10 mouse cellular contexts compared by ENCODE assay signal in genomic region chr10:76201978-76202377, GRCm38 (mm10). TPM values are rescaled to one million over a fixed set of nuclear protein-coding genes. Genes with fewer than 3 reads are reported as not detected.
DNase-seq lines count a peak whose midpoint lies in the region; ATAC-seq and TF ChIP-seq lines count a peak whose summit lies in the region.
"Had no signal": no experiment of that assay in that cellular context is flagged by ENCODE, and none has a peak within 500 bp of the region (broad histone marks: within the 10 kb centered on the region; RNA-seq: fewer than 3 reads in every experiment).

No protein-coding gene starts in this region.

- no peak overlapping the region for H3K4me3 ChIP-seq in layer of hippocampus, adult 2 months
- no peak overlapping the region for H3K4me3 ChIP-seq in spleen, adult 2 months (ENCODE audit: extremely low read depth, insufficient read depth, insufficient read length)
- H3K4me3 ChIP-seq: limb, embryonic 12.5 days had no signal

- peak; percentile 86 for TF ChIP-seq CTCF in layer of hippocampus, adult 2 months (conservative IDR thresholded peaks at IDR 0.05)
- peak; percentile 28; the same call in 1 of the 2 replicates for TF ChIP-seq CTCF in spleen, adult 2 months (IDR thresholded peaks at IDR 0.05; ENCODE audit: extremely low read depth, insufficient read depth, insufficient read length, insufficient replicate concordance)

- H3K27ac ChIP-seq in layer of hippocampus, adult 2 months: no peak overlapping the region
- H3K27ac ChIP-seq in spleen, adult 2 months (ENCODE audit: insufficient read depth, low read length): no peak overlapping the region
- H3K27ac ChIP-seq: limb, embryonic 12.5 days had no signal

- WGBS in spleen, adult 2 months: 14% methylated on average over 7 of the region's 7 CpGs

- no peaks in the 10 kb centered on the region for H3K4me1 ChIP-seq in spleen, adult 2 months (ENCODE audit: control insufficient read depth, insufficient read depth, insufficient read length)
- H3K4me1 ChIP-seq: limb, embryonic 12.5 days had no signal

- no peaks in the 10 kb centered on the region; the same call in 1 of the 2 replicates for H3K36me3 ChIP-seq in spleen, adult 2 months (ENCODE audit: control insufficient read depth, insufficient read depth, low read length)

- DNase-seq in cerebellum, adult 11 months: peak; percentile 55
- DNase-seq in CD8-positive naive resting alpha-beta T cell, adult 2 months (ENCODE audit: low read depth in 2 of 2, low spot score in 2 of 2): peak; percentile 26 to 55
- DNase-seq in brain, embryonic 18.5 days (ENCODE audit: low read depth, low spot score): peak; percentile 37
- DNase-seq in forelimb bud, embryonic 11.5 days (ENCODE audit: low read depth, low spot score): peak; percentile 72
- peak; percentile 60 to 83 for DNase-seq in layer of hippocampus, adult 2 months (ENCODE audit: low spot score in 2 of 2)
- peak; percentile 84 for DNase-seq in lung, postnatal 10 days
- peak; percentile 17 to 47 for DNase-seq in spleen, adult 2 months (ENCODE audit: low read depth in 1 of 2, low spot score in 2 of 2)

- ATAC-seq in cerebellum, adult (ENCODE audit: insufficient number of reproducible peaks, low FRiP score, low TSS enrichment): no peak

- no peaks in the 10 kb centered on the region; the same call in 1 of the 2 replicates for H3K27me3 ChIP-seq in spleen, adult 2 months (ENCODE audit: control insufficient read depth, insufficient read depth, low read length)
- H3K27me3 ChIP-seq: limb, embryonic 12.5 days had no signal

- no peak for TF ChIP-seq POLR2A in spleen, adult 2 months (IDR thresholded peaks at IDR 0.05; ENCODE audit: low read depth, low read length)

RNA-seq across cellular contexts. Expression of gene Prmt2, which starts 35.7 kb away (rescaled TPM):
- total RNA-seq in layer of hippocampus, adult 2 months (2021): 10 to 100 TPM; 72.2 to 75.3 TPM
- polyA plus RNA-seq in spleen, adult 2 months (2012; rRNA removed): 17.1 and 18.4 TPM in 2 replicates

RNA-seq across cellular contexts. Expression of gene S100b, which starts 51.7 kb away (rescaled TPM):
- total RNA-seq in layer of hippocampus, adult 2 months (2021): 100 to 1,000 TPM; 118 to 128 TPM
- 0.70 TPM in 1 of 2 replicates, not detected in the other for polyA plus RNA-seq in spleen, adult 2 months (2012; rRNA removed)

RNA-seq across cellular contexts. Expression of gene Slc5a4a, which starts 54.7 kb away (rescaled TPM):
- not detected for total RNA-seq in layer of hippocampus, adult 2 months (2021)
- not detected in 2 replicates for polyA plus RNA-seq in spleen, adult 2 months (2012; rRNA removed)
- polyA plus RNA-seq: C2C12; limb, embryonic 12.5 days had no signal

Comparison
In these comparisons a context has a peak if more than half of its experiments do, and no peak if none do; other contexts are left out.
1. DNase-seq: peak in every context shown above with its lines; median percentile 84 in lung, postnatal 10 days; 72 in forelimb bud, embryonic 11.5 days; 72 in layer of hippocampus, adult 2 months; 55 in cerebellum, adult 11 months; 40 in CD8-positive naive resting alpha-beta T cell, adult 2 months; 37 in brain, embryonic 18.5 days; 32 in spleen, adult 2 months.